Mouse (Mus musculus): Measurements from ENCODE around the gene Pip4k2a. TPM values are rescaled to one million over a fixed set of nuclear protein-coding genes. Genes with fewer than 3 reads are reported as not detected.

Pip4k2a gene
- polyA plus RNA-seq, 1 experiment from 2014 or later: 8.2 TPM

Other genes starting within 250 kb of the Pip4k2a start
- 0.16 and 0.29 TPM in 2 replicates for gene 4930426L09Rik, start 217 bp upstream of the Pip4k2a start, polyA plus RNA-seq (2015; fragmentation: Nextera tagmentation; extraction: Ambion mirVana)
- gene Armc3, start 201.2 kb upstream of the Pip4k2a start, polyA plus RNA-seq (2015; fragmentation: Nextera tagmentation; extraction: Ambion mirVana): 0.07 and 0.23 TPM in 2 replicates

Measured in limb, embryonic 15.5 days (tissue).